Mouse (Mus musculus): ENCODE measurements around the gene Eef1g.

DNA sequence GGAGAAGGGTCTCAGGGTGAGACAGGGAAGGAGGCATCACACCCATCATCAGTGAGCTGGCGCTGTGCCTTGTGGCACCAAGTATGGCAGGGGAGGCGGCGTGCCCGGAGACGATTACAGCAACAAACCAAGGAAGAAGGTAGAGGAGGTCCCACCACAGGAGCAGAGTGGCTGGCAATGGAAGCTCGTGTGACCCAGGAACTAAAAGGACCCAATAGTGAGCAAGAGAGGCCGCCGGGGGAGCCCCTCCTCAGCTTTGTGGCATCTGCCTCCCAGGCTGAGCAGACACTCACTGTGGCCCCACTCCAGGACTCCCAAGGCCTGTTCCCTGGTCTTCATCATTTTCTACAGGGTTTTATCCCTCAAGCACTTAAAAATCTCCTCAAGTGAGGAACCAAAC lies 1.1 kb upstream of the Eef1g start:
- TF ChIP-seq CTCF (IDR thresholded peaks at IDR 0.05; ENCODE audit: insufficient read depth, low read length) (no peak), POLR2A (IDR thresholded peaks at IDR 0.05; ENCODE audit: borderline replicate concordance, extremely low read depth, low read depth, low read length) (no peak)
